Mouse (Mus musculus) neural tube, embryonic 14.5 days (tissue): ENCODE data around the gene BC048679. TPM values are rescaled to one million over a fixed set of nuclear protein-coding genes. Genes with fewer than 3 reads are reported as not detected.
"Not testable (repeated sequence)": the region's sequence is repeated elsewhere in the genome, so short reads cannot be mapped to it uniquely, and the experiment has no call there.

Experiments used
- ATAC-seq: fragments of 200-750 bp; cut with Nextera tagmentation; 2 replicates; pipeline ENCODE4 v1.8.0; 2017; ENCODE audit warnings: low read depth, mild to moderate bottlenecking, moderate TSS enrichment, moderate library complexity
- H3K27ac ChIP-seq: fragments of 300-500 bp; sonication (generic); 2 replicates; pipeline ENCODE4 v1.5.1; 2014; ENCODE audit warnings: low read depth, mild to moderate bottlenecking, control low read depth, low read length, moderate library complexity, mixed read lengths
- H3K27me3 ChIP-seq: fragments of 300-500 bp; sonication (generic); 2 replicates; pipeline ENCODE4 v1.6.1; 2014; ENCODE audit warnings: low read length; ENCODE audit not compliant: control insufficient read depth, insufficient read depth
- H3K36me3 ChIP-seq: fragments of 300-500 bp; sonication (generic); 2 replicates; pipeline ENCODE4 v1.6.1; 2014; ENCODE audit warnings: low read length, mixed read lengths; ENCODE audit not compliant: control insufficient read depth, insufficient read depth
- H3K4me1 ChIP-seq: fragments of 300-500 bp; sonication (generic); 2 replicates; pipeline ENCODE4 v1.6.1; 2014; ENCODE audit warnings: low read length; ENCODE audit not compliant: control insufficient read depth, insufficient read depth
- H3K4me2 ChIP-seq: fragments of 300-500 bp; sonication (generic); 2 replicates; pipeline ENCODE4 v1.6.1; 2014; ENCODE audit warnings: mild to moderate bottlenecking, low read depth, low read length, control low read depth
- H3K4me3 ChIP-seq: fragments of 300-500 bp; sonication (generic); 2 replicates; pipeline ENCODE4 v1.5.1; 2014; ENCODE audit warnings: low read depth, low read length, control low read depth, mixed read lengths
- H3K9ac ChIP-seq: fragments of 300-500 bp; sonication (generic); replicated peaks from 2 replicates; pipeline ENCODE4 v1.6.1; 2014; ENCODE audit warnings: low read depth, mild to moderate bottlenecking, control low read depth, low read length, mixed read lengths
- H3K9me3 ChIP-seq: fragments of 300-500 bp; sonication (generic); 2 replicates; pipeline ENCODE4 v1.6.1; 2016; ENCODE audit warnings: low read length; ENCODE audit not compliant: control insufficient read depth
- WGBS: fragments of 180-500 bp; shearing (Covaris S2); extraction: QIAGEN DNeasy Blood & Tissue Kit; methylation state at CpG from one replicate; pipeline ENCODE4 v1.1.7; 2014; 5-methylcytosine and 5-hydroxymethylcytosine counted together
- polyA plus RNA-seq: library from polyadenylated mRNA; unstranded; fragments of >200 nt; fragmentation: Nextera tagmentation; extraction: Ambion mirVana; gene quantifications from 2 replicates; pipeline ENCODE4 v1.2.1, GENCODE M21; 2014

Gene BC048679
- polyA plus RNA-seq, 1 experiment from 2014 or later: not detected

DNA sequence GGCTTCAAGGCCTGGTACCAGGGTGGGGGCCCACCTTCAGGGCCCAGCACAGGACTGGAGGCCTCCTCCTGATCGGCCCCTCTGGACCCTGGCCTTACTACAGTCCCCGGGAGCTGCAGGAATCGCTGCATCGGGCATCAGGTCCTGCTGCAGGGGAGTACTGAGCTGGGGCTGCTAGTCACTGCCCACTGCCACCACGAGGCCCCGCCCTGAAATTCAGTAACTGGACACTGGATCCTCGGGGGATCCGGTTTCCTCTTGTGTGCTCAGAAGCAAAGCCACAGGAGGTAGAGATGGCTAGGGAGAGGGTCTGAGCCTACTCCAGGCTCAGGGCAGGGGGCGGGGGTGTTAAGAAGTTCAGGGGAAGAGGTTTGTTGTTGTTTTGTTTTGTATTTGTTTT is 8.4 kb downstream of the BC048679 start:
- Histone ChIP-seq H3K27ac (no peak overlapping the region), H3K4me2 (no peak overlapping the region), H3K4me1 (peaks cover 13% of the 10 kb centered on the region), H3K27me3 (peaks cover 2% of the 10 kb centered on the region; the same call in 1 of the 2 replicates), H3K9me3 (no peaks in the 10 kb centered on the region), H3K36me3 (no peaks in the 10 kb centered on the region), H3K9ac (no peak overlapping the region), H3K4me3 (no peak overlapping the region)
- WGBS: 10% methylated on average over 9 of the region's 9 CpGs
- no peak for ATAC-seq

DNA sequence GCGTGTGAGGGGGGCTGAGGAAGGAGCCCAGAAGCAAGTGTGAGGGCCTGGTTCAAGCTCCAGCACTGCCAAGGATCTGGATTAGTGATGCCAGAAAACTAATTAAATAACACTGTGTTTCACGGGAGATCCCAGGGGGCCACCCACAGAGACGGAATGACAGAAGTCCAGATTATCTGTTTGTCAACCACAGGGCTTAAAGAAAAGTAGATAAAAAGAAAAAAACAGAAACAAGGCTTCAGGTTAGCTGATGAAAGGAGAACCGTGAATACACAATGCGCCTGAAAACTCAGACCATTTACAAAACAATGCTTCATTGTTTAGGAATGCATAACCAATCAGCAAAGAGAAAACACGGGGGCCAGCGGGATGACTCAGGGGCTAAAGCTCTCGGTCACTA is 17.3 kb downstream of the BC048679 start:
- no peak overlapping the region for H3K4me3 ChIP-seq
- 2% methylated on average over 8 of the region's 8 CpGs for WGBS
- H3K9me3 ChIP-seq: no peaks in the 10 kb centered on the region
- H3K4me2 ChIP-seq: no peak overlapping the region
- H3K9ac ChIP-seq: no peak overlapping the region
- H3K27ac ChIP-seq: no peak overlapping the region
- H3K36me3 ChIP-seq: peaks cover 22% of the 10 kb centered on the region
- ATAC-seq: no peak
- H3K27me3 ChIP-seq: no peaks in the 10 kb centered on the region
- no peaks in the 10 kb centered on the region for H3K4me1 ChIP-seq

DNA sequence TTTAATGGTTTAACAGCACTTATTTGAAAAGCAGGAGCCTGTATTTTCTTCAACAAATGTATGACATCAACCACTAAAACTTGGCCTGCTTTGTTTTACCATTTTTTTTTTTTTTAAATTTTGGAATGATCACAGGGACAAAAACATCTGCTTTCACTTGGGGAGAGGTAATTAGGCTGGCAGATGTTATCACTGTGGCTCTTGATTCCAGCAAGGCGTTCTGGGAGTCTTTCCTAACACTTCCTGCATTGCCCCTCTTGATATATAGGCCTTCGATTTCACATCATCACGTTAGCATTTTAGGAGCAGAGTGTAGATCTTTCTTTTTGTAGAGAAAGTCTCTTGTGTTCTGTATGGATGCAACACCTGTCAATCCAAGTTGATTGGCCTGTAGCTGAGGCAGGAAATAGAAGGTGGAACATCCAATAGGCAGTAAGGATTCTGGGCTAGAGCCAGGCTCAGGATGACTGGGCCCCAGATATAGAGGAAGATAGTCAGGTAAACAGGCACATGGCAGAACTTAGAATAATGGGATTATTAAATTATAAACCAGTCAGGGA is 18.5 kb downstream of the BC048679 start:
- Histone ChIP-seq H3K4me2 (no peak overlapping the region), H3K4me3 (no peak overlapping the region), H3K4me1 (no peaks in the 10 kb centered on the region), H3K27me3 (no peaks in the 10 kb centered on the region), H3K9ac (no peak overlapping the region), H3K9me3 (no peaks in the 10 kb centered on the region), H3K27ac (no peak overlapping the region), H3K36me3 (peaks cover 25% of the 10 kb centered on the region)
- no peak for ATAC-seq
- WGBS: 67% methylated on average over 3 of the region's 3 CpGs

DNA sequence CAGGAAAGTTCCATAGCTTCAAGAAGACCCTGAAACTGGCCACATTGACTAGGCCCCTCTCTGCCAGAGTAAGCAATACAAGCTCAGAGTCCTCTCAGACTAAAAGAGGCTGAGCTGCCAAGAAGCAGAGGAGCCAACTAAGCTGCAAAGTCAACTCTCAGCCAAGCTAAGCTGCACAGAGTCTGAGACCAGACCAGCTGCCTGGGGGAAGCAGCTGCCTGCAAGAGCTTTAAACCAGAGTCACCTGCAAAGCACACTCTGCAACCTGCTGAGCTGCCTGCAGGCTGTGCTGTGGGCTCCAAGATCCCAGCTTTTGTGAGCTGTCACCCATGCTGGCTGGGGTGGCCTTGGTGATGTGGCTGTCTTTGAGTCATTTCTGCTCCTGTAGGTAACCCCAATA is 19.8 kb downstream of the BC048679 start:
- not testable (repeated sequence) for H3K4me3 ChIP-seq, H3K4me2 ChIP-seq, H3K9ac ChIP-seq, H3K4me1 ChIP-seq, H3K27ac ChIP-seq, H3K9me3 ChIP-seq, H3K27me3 ChIP-seq, ATAC-seq
- peaks cover 15% of the 10 kb centered on the region; the same call in 1 of the 2 replicates for H3K36me3 ChIP-seq

DNA sequence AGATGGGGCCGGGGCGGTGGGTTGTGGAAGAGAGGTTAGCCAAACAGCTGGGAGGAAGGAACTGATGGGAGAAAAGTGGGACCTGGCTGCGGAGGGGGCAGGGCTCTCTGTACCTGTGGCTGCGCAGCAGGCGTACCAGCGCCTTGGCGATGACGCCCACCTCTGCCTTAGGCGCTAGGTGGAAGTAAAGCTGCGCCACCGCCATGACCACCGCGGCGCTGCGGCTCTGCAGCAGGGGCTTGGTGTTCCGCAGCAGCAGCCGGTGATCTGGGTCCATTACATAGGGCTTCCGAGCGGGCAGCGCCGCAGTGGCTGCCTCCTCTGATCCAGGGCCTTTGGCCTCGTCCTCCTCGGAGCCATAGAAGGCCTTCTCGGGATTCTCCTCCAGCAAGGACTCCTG is 21.2 kb downstream of the BC048679 start:
- WGBS: 7% methylated on average over 24 of the region's 24 CpGs
- Histone ChIP-seq H3K4me2 (no peak overlapping the region), H3K36me3 (peaks cover 14% of the 10 kb centered on the region; the same call in 1 of the 2 replicates), H3K27ac (no peak overlapping the region), H3K9me3 (no peaks in the 10 kb centered on the region), H3K9ac (no peak overlapping the region), H3K27me3 (no peaks in the 10 kb centered on the region), H3K4me1 (no peaks in the 10 kb centered on the region), H3K4me3 (no peak overlapping the region)
- no peak; the same call in 1 of the 2 replicates for ATAC-seq

DNA sequence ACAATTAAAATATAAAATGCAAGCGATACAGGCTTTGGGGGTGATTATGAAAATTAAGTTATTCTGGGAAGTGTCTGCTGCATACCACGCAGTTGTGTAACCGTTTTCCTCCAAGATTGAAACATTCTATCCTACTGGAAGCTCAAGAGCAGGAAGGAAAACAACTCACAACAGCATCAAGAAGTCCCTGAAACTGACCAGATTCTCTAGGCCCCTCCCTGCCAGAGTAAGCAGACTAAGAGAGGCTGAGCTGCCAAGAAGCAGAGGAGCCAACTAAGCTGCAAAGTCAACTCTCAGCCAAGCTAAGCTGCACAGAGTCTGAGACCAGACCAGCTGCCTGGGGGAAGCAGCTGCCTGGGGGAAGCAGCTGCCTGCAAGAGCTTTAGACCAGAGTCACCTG is 22.9 kb downstream of the BC048679 start:
- no peak for ATAC-seq
- Histone ChIP-seq H3K4me1 (no peaks in the 10 kb centered on the region), H3K9ac (no peak overlapping the region), H3K4me2 (no peak overlapping the region), H3K36me3 (peaks cover 20% of the 10 kb centered on the region; the same call in 1 of the 2 replicates), H3K27me3 (no peaks in the 10 kb centered on the region), H3K27ac (no peak overlapping the region), H3K9me3 (no peaks in the 10 kb centered on the region), H3K4me3 (no peak overlapping the region)
- 79% methylated on average over 3 of the region's 3 CpGs for WGBS

DNA sequence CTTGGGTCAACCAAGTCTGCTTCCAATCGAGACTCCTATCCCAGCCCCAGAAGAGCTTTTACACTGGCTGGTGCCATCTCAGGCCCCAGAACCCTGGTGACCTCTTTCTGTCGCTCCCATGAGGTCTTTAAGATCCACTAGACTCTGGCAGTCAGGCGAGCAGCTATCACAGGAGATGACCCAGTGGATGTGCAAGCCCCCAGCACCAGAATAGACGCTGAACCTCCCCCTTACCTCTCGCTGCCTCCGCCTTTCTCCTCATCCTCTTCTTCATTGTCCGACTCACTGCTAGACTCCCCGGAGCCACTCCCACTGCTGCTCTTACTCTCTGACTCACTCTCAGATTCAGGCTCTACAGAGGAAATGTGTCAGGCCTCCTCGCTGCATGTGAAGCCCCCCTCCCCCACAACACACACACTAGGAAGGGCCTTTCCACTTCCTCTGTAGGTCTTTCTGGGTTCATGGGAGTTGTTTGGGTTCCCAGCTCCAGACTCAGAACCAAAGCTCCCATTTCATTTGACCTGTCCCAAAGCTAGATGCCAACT is 33.1 kb downstream of the BC048679 start:
- H3K9ac ChIP-seq: no peak overlapping the region
- H3K4me2 ChIP-seq: no peak overlapping the region
- H3K27ac ChIP-seq: no peak overlapping the region
- H3K9me3 ChIP-seq: no peaks in the 10 kb centered on the region
- H3K27me3 ChIP-seq: no peaks in the 10 kb centered on the region
- no peak for ATAC-seq
- peaks cover 37% of the 10 kb centered on the region for H3K36me3 ChIP-seq
- H3K4me1 ChIP-seq: no peaks in the 10 kb centered on the region
- no peak overlapping the region for H3K4me3 ChIP-seq
- 84% methylated on average over 9 of the region's 9 CpGs for WGBS

DNA sequence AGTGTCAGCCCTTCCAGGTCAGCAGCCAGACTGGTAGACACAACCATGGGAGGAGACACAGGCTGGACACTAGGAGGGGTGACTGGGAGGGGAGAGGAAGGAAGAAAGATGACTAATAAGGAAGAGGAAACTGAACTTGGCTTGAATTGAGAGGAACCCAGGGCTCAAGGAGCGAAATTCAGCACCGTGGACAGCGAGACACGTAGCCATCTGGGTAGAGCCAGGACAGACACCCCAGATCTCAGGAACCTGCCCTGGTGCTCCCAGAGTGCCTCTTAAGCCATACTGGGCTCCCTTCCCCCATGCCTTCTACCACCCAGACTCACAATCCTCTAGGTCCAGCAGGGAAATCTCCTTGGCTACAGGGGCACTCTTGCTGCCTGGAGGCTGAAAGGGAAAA is 34.0 kb downstream of the BC048679 start:
- Histone ChIP-seq H3K27me3 (no peaks in the 10 kb centered on the region), H3K4me1 (no peaks in the 10 kb centered on the region), H3K36me3 (peaks cover 34% of the 10 kb centered on the region), H3K27ac (no peak overlapping the region), H3K9ac (no peak overlapping the region), H3K9me3 (no peaks in the 10 kb centered on the region), H3K4me2 (no peak overlapping the region), H3K4me3 (no peak overlapping the region)
- 18% methylated on average over 4 of the region's 4 CpGs for WGBS
- no peak for ATAC-seq

DNA sequence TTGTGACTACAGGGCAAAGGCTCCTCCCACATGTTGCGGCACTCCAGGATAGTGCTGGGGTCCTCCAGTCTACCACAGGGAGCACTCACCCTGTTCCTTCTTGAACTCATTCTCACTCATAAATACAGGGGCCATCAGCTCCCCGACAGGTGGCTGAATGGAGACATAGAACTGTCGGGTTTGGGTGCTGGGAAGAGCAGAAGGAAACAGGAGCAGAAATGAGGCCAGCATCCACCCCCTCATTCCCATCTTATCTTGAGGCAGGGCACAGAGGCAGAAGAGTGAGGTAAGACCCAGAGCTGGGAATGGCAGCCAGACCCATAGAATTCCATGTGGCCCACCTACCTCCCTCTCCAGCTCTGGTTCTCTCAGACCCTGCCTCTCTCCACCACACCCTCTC is 35.3 kb downstream of the BC048679 start:
- WGBS: 79% methylated on average over 3 of the region's 3 CpGs
- H3K4me3 ChIP-seq: no peak overlapping the region
- peaks cover 34% of the 10 kb centered on the region for H3K36me3 ChIP-seq
- H3K27me3 ChIP-seq: no peaks in the 10 kb centered on the region; the same call in 1 of the 2 replicates
- no peaks in the 10 kb centered on the region for H3K9me3 ChIP-seq
- H3K27ac ChIP-seq: no peak overlapping the region
- no peak overlapping the region for H3K9ac ChIP-seq
- no peak overlapping the region for H3K4me2 ChIP-seq
- no peak for ATAC-seq
- no peaks in the 10 kb centered on the region for H3K4me1 ChIP-seq
